Mouse (Mus musculus): ENCODE results near the gene Klk1.

GRCm38 (mm10) chr7:44239913-44240312 lies 14.8 kb downstream of the Klk1 start:
- no peak for TF ChIP-seq POLR2A (IDR thresholded peaks at IDR 0.05; ENCODE audit: low read depth, low read length)
- TF ChIP-seq CTCF (conservative IDR thresholded peaks at IDR 0.05; ENCODE audit: insufficient read depth, insufficient read length, low read depth, low read length): no peak
